Mouse (Mus musculus) left cerebral cortex, postnatal 10 days (tissue): ENCODE results near the gene Anapc2. TPM values are rescaled to one million over a fixed set of nuclear protein-coding genes. Genes with fewer than 3 reads are reported as not detected.
A peak's percentile ranks its signal among the peaks of the same experiment; 100 is the strongest.

Experiments
- DNase-seq, 2 experiments: peaks; one replicate each; pipeline ENCODE4 v3.0.0; 2021 to 2022; ENCODE audit warnings: low spot score in 2 of 2, mixed read lengths in 1 of 2; ENCODE audit errors: extremely low spot score in 1 of 2
- intact Hi-C: fragments of 180-260 bp; cut with DNase I; formaldehyde crosslinking; loops from one replicate; pipeline ENCODE4 v1.15.1; 2025
- total RNA-seq, 2 experiments: library from RNA; stranded (reverse); gene quantifications; 2 replicates each; pipeline ENCODE4 v1.2.3; 2021

The Anapc2 gene
- total RNA-seq, 2 experiments from 2014 or later, result 79.7 to 85.1 TPM

- intact Hi-C loops, result loop anchor here (5.0 kb wide), 1 partner anchor 51 kb away; no protein-coding TSS in a partner anchor
- peak in 1 of 2 experiments; percentile 44 for DNase-seq
These were observed 56.2 kb downstream of the Anapc2 start for GRCm38 (mm10) chr2:25328440-25328839.

GRCm38 (mm10) chr2:25331470-25331869 is 59.2 kb downstream of the Anapc2 start:
- DNase-seq, result no peak
- intact Hi-C loops, result no loop called here

- intact Hi-C loops, result no loop called here
- DNase-seq, result peak; percentile 99
These were observed 60.2 kb downstream of the Anapc2 start, which contains the start of gene Man1b1 for GRCm38 (mm10) chr2:25332286-25333160. TSS of gene Man1b1 (plus strand) at chr2:25332338.

DNA sequence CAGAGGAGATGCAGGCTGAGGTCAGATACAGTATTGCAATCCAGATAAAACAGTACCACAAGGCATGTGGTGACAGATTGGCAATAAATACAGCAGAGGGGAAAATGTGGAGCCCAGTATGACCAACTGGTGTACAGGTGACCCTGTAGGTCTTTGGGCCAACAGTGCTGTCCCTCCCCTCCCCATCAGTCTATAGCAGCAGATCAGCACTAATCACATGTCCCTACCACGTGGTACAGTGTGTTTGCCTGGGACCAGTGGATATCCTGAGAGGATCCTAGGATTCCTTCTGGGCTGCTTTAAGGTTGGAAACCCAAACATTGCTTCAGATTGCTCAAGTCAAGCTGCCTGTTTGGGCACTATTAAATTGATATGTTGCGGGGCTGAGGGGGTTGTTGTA is 61.3 kb downstream of the Anapc2 start:
- intact Hi-C loops, result no loop called here

More for the DNA sequence above, 61.3 kb downstream of the Anapc2 start:
- no peak for DNase-seq

Other genes starting within 250 kb of the Anapc2 start
- 100 to 1,000 TPM; 566 to 585 TPM for gene Nsmf, start 218.1 kb upstream of the Anapc2 start, total RNA-seq
- not detected for gene Entpd8, start 192.2 kb upstream of the Anapc2 start, total RNA-seq
- not detected for gene Noxa1, start 177.3 kb upstream of the Anapc2 start, total RNA-seq
- 10 to 100 TPM; 34.5 to 41.9 TPM for gene Nrarp, start 91.7 kb upstream of the Anapc2 start, total RNA-seq
- gene Tor4a, start 75.6 kb upstream of the Anapc2 start, total RNA-seq, result 1 to 10 TPM; 1.8 to 1.9 TPM
- gene Nelfb, start 61.0 kb upstream of the Anapc2 start, total RNA-seq, result 10 to 100 TPM; 51.1 to 56.9 TPM
- not detected for gene Stpg3, start 57.8 kb upstream of the Anapc2 start, total RNA-seq
- gene Fam166a, start 53.7 kb upstream of the Anapc2 start, total RNA-seq, result not detected
- gene Tubb4b, start 47.8 kb upstream of the Anapc2 start, total RNA-seq, result 100 to 1,000 TPM; 484 to 492 TPM
- not detected for gene Slc34a3, start 38.1 kb upstream of the Anapc2 start, total RNA-seq
- gene Rnf224, start 35.7 kb upstream of the Anapc2 start, total RNA-seq, result not detected
- gene Rnf208, start 30.2 kb upstream of the Anapc2 start, total RNA-seq, result 100 to 1,000 TPM; 229 to 231 TPM
- gene Cysrt1, start 30.0 kb upstream of the Anapc2 start, total RNA-seq, result not detected
- gene AL732309.1, start 25.6 kb upstream of the Anapc2 start, total RNA-seq, result 1 to 10 TPM in 1 of 2 experiments, not detected in 1; 2.4 TPM
- 10 to 100 TPM; 30.5 to 31.4 TPM for gene Tmem203, start 17.0 kb upstream of the Anapc2 start, total RNA-seq
- gene Tprn, start 9.9 kb upstream of the Anapc2 start, total RNA-seq, result 10 to 100 TPM; 10.8 to 14.6 TPM
- gene Ssna1, start within 50 bp of the Anapc2 start, total RNA-seq, result 10 to 100 TPM; 72.1 to 81.0 TPM
- not detected for gene Tmem210, start 15.7 kb downstream of the Anapc2 start, total RNA-seq
- not detected for gene Lrrc26, start 17.4 kb downstream of the Anapc2 start, total RNA-seq
- gene Grin1, start 46.7 kb downstream of the Anapc2 start, total RNA-seq, result 100 to 1,000 TPM; 386 to 400 TPM
- 10 to 100 TPM; 57.6 to 64.0 TPM for gene Man1b1, start 59.9 kb downstream of the Anapc2 start, total RNA-seq
- gene Dpp7, start 83.9 kb downstream of the Anapc2 start, total RNA-seq, result 10 to 100 TPM; 24.7 to 28.5 TPM
- 10 to 100 TPM in 1 of 2 experiments, 1 to 10 TPM in 1; 6.3 to 12.1 TPM for gene Uap1l1, start 93.2 kb downstream of the Anapc2 start, total RNA-seq
- gene Sapcd2, start 99.8 kb downstream of the Anapc2 start, total RNA-seq, result 1 to 10 TPM; 9.6 to 9.9 TPM
- 10 to 100 TPM; 12.2 to 15.6 TPM for gene Entpd2, start 123.4 kb downstream of the Anapc2 start, total RNA-seq
- gene Npdc1, start 126.9 kb downstream of the Anapc2 start, total RNA-seq, result 100 to 1,000 TPM; 401 to 408 TPM
- under 1 TPM; 0.22 to 0.41 TPM for gene Fut7, start 150.8 kb downstream of the Anapc2 start, total RNA-seq
- 100 to 1,000 TPM; 113 to 121 TPM for gene Abca2, start 156.2 kb downstream of the Anapc2 start, total RNA-seq
- gene Clic3, start 184.4 kb downstream of the Anapc2 start, total RNA-seq, result under 1 TPM in 1 of 2 experiments, not detected in 1; 0.87 TPM
- gene Paxx, start 188.6 kb downstream of the Anapc2 start, total RNA-seq, result 10 to 100 TPM; 72.0 to 79.5 TPM
- 1,000 to 10,000 TPM; 1,004 to 1,053 TPM for gene Ptgds, start 197.6 kb downstream of the Anapc2 start, total RNA-seq
- not detected for gene Lcn12, start 221.4 kb downstream of the Anapc2 start, total RNA-seq
- gene Fbxw5, start 228.3 kb downstream of the Anapc2 start, total RNA-seq, result 100 to 1,000 TPM; 127 TPM
- gene C8g, start 229.2 kb downstream of the Anapc2 start, total RNA-seq, result 1 to 10 TPM; 1.2 to 2.3 TPM